Mouse (Mus musculus) layer of hippocampus, postnatal 14 days (tissue): ENCODE measurements around the gene Tmem231. TPM values are rescaled to one million over a fixed set of nuclear protein-coding genes. Genes with fewer than 3 reads are reported as not detected.
A peak's percentile ranks its signal among the peaks of the same experiment; 100 is the strongest.
"Not testable (repeated sequence)": the region's sequence is repeated elsewhere in the genome, so short reads cannot be mapped to it uniquely, and the experiment has no call there.

Experiments used
- DNase-seq, 2 experiments: peaks; one replicate each; pipeline ENCODE4 v3.0.0; 2021 to 2022; ENCODE audit warnings: low spot score in 2 of 2, mixed read lengths in 1 of 2
- total RNA-seq, 2 experiments: library from RNA; stranded (reverse); gene quantifications; 2 replicates each; pipeline ENCODE4 v1.2.3; 2021

The Tmem231 gene
- total RNA-seq, 2 experiments from 2014 or later = 9.6 to 9.9 TPM

GRCm38 (mm10) chr8:111951317-111951716 lies 17.6 kb upstream of the Tmem231 start:
- DNase-seq = peak in 1 of 2 experiments; percentile 38

GRCm38 (mm10) chr8:111950846-111951245 lies 17.2 kb upstream of the Tmem231 start:
- DNase-seq = no peak

GRCm38 (mm10) chr8:111947954-111948353 lies 14.3 kb upstream of the Tmem231 start:
- no peak for DNase-seq

- DNase-seq = no peak
Observed at GRCm38 (mm10) chr8:111947144-111947543, 13.5 kb upstream of the Tmem231 start.

- no peak for DNase-seq
Observed at GRCm38 (mm10) chr8:111943544-111943943, 9.9 kb upstream of the Tmem231 start.

- peak in 1 of 2 experiments; percentile 35 for DNase-seq
Observed at GRCm38 (mm10) chr8:111941101-111941454, 7.4 kb upstream of the Tmem231 start.

GRCm38 (mm10) chr8:111940171-111941100 lies 6.8 kb upstream of the Tmem231 start, which contains the start of gene Gabarapl2:
Gene Gabarapl2 (plus strand): TSS chr8:111940703.
- peak; percentile 91 to 98 for DNase-seq

- DNase-seq = no peak
Observed at GRCm38 (mm10) chr8:111939516-111940142, 5.9 kb upstream of the Tmem231 start.

GRCm38 (mm10) chr8:111938076-111938985 lies 4.7 kb upstream of the Tmem231 start:
- not testable (repeated sequence) for DNase-seq

GRCm38 (mm10) chr8:111937184-111937583 lies 3.5 kb upstream of the Tmem231 start:
- DNase-seq = no peak

GRCm38 (mm10) chr8:111934201-111934600 lies 520 bp upstream of the Tmem231 start:
- DNase-seq = no peak

- DNase-seq = no peak
Observed at GRCm38 (mm10) chr8:111932580-111933336, 923 bp downstream of the Tmem231 start.

- DNase-seq = no peak
Observed at GRCm38 (mm10) chr8:111931721-111932120, 2.0 kb downstream of the Tmem231 start.

- no peak for DNase-seq
Observed at GRCm38 (mm10) chr8:111929648-111930344, 3.9 kb downstream of the Tmem231 start.

GRCm38 (mm10) chr8:111924976-111925375 lies 8.7 kb downstream of the Tmem231 start:
- DNase-seq = no peak

- peak; percentile 29 to 54 for DNase-seq
Observed at GRCm38 (mm10) chr8:111923383-111923804, 10.3 kb downstream of the Tmem231 start.

- no peak for DNase-seq
Observed at GRCm38 (mm10) chr8:111920971-111921370, 12.7 kb downstream of the Tmem231 start.

- DNase-seq = no peak
Observed at GRCm38 (mm10) chr8:111919663-111920062, 14.0 kb downstream of the Tmem231 start.

- peak; percentile 55 to 73 for DNase-seq
Observed at GRCm38 (mm10) chr8:111912860-111913432, 20.7 kb downstream of the Tmem231 start.
